Mouse (Mus musculus) stomach, embryonic 16.5 days (tissue): ENCODE results near the gene Pitpnm1. TPM values are rescaled to one million over a fixed set of nuclear protein-coding genes. Genes with fewer than 3 reads are reported as not detected.

Experiments
- ATAC-seq: fragments of 200-750 bp; cut with Nextera tagmentation; 2 replicates; pipeline ENCODE4 v1.8.0; 2017; ENCODE audit warnings: moderate number of reproducible peaks, moderate TSS enrichment; ENCODE audit not compliant: insufficient read depth, low FRiP score
- H3K27ac ChIP-seq: fragments of 300-500 bp; sonication (generic); 2 replicates; pipeline ENCODE4 v1.5.1; 2014; ENCODE audit warnings: low read length
- H3K27me3 ChIP-seq: fragments of 300-500 bp; sonication (generic); 2 replicates; pipeline ENCODE4 v1.6.1; 2014; ENCODE audit warnings: low read length, control low read depth, mixed read lengths; ENCODE audit not compliant: control insufficient read depth, insufficient read depth
- H3K36me3 ChIP-seq: fragments of 300-500 bp; sonication (generic); 2 replicates; pipeline ENCODE4 v1.6.1; 2014; ENCODE audit warnings: low read length; ENCODE audit not compliant: control insufficient read depth, insufficient read depth
- H3K4me1 ChIP-seq: fragments of 300-500 bp; sonication (generic); 2 replicates; pipeline ENCODE4 v1.6.1; 2014; ENCODE audit warnings: low read length, control low read depth, mixed read lengths; ENCODE audit not compliant: control insufficient read depth, insufficient read depth
- H3K4me2 ChIP-seq: fragments of 300-500 bp; sonication (generic); 2 replicates; pipeline ENCODE4 v1.6.1; 2014; ENCODE audit warnings: low read depth, low read length, mixed read lengths
- H3K4me3 ChIP-seq: fragments of 300-500 bp; sonication (generic); replicated peaks from 2 replicates; pipeline ENCODE4 v1.5.1; 2014; ENCODE audit warnings: mild to moderate bottlenecking, low read length
- H3K9ac ChIP-seq: fragments of 300-500 bp; sonication (generic); 2 replicates; pipeline ENCODE4 v1.6.1; 2014; ENCODE audit warnings: low read length
- H3K9me3 ChIP-seq: fragments of 300-500 bp; sonication (generic); replicated peaks from 2 replicates; pipeline ENCODE4 v1.6.1; 2016; ENCODE audit warnings: low read length, control low read depth; ENCODE audit not compliant: control insufficient read depth
- WGBS: fragments of 180-500 bp; shearing (Covaris S2); extraction: QIAGEN DNeasy Blood & Tissue Kit; methylation state at CpG from one replicate; pipeline ENCODE4 v1.1.7; 2014; 5-methylcytosine and 5-hydroxymethylcytosine counted together
- polyA plus RNA-seq: library from polyadenylated mRNA; unstranded; fragments of >200 nt; fragmentation: Nextera tagmentation; extraction: Ambion mirVana; gene quantifications from 2 replicates; pipeline ENCODE4 v1.2.1, GENCODE M21; 2015

Gene Pitpnm1
- polyA plus RNA-seq, 1 experiment from 2014 or later = 13.8 TPM

- Histone ChIP-seq H3K4me1 (peaks cover 15% of the 10 kb centered on the region), H3K4me3 (no peak overlapping the region), H3K36me3 (no peaks in the 10 kb centered on the region), H3K4me2 (no peak overlapping the region), H3K27me3 (no peaks in the 10 kb centered on the region), H3K9me3 (no peaks in the 10 kb centered on the region), H3K9ac (no peak overlapping the region), H3K27ac (0 out of 2 replicates have a peak overlapping the region, but pooled peaks have one; percentile 12)
- 77% methylated on average over 16 of the region's 16 CpGs for WGBS
- no peak for ATAC-seq
Observed at GRCm38 (mm10) chr19:4144550-4145498, 45.0 kb downstream of the Pitpnm1 start.

- Histone ChIP-seq H3K9me3 (no peaks in the 10 kb centered on the region), H3K4me2 (no peak overlapping the region), H3K36me3 (peaks cover 4% of the 10 kb centered on the region; the same call in 1 of the 2 replicates), H3K27me3 (no peaks in the 10 kb centered on the region), H3K4me3 (no peak overlapping the region), H3K27ac (no peak overlapping the region), H3K4me1 (peaks cover 15% of the 10 kb centered on the region), H3K9ac (no peak overlapping the region)
- 90% methylated on average over 5 of the region's 5 CpGs for WGBS
- ATAC-seq = no peak
Observed at GRCm38 (mm10) chr19:4145936-4146335, 46.1 kb downstream of the Pitpnm1 start.

- Histone ChIP-seq H3K36me3 (peaks cover 9% of the 10 kb centered on the region), H3K9me3 (no peaks in the 10 kb centered on the region), H3K27me3 (no peaks in the 10 kb centered on the region), H3K9ac (no peak overlapping the region), H3K27ac (no peak overlapping the region), H3K4me1 (peaks cover 15% of the 10 kb centered on the region), H3K4me3 (no peak overlapping the region), H3K4me2 (no peak overlapping the region)
- no peak for ATAC-seq
- WGBS = 66% methylated on average over 12 of the region's 12 CpGs
Observed at GRCm38 (mm10) chr19:4146366-4147021, 46.7 kb downstream of the Pitpnm1 start.

- 63% methylated on average over 3 of the region's 3 CpGs for WGBS
- Histone ChIP-seq H3K27ac (no peak overlapping the region), H3K9ac (no peak overlapping the region), H3K27me3 (no peaks in the 10 kb centered on the region), H3K36me3 (peaks cover 9% of the 10 kb centered on the region), H3K9me3 (no peaks in the 10 kb centered on the region), H3K4me1 (peaks cover 15% of the 10 kb centered on the region), H3K4me3 (no peak overlapping the region), H3K4me2 (no peak overlapping the region)
- no peak for ATAC-seq
Observed at GRCm38 (mm10) chr19:4147022-4147405, 47.2 kb downstream of the Pitpnm1 start.

- WGBS = 37% methylated on average over 9 of the region's 9 CpGs
- Histone ChIP-seq H3K4me1 (peaks cover 15% of the 10 kb centered on the region), H3K4me3 (peak overlapping the region; percentile 87), H3K27ac (0 out of 2 replicates have a peak overlapping the region, but pooled peaks have one; percentile 36), H3K36me3 (peaks cover 9% of the 10 kb centered on the region), H3K4me2 (peak overlapping the region; percentile 86), H3K9ac (peak overlapping the region; percentile 61), H3K9me3 (no peaks in the 10 kb centered on the region), H3K27me3 (no peaks in the 10 kb centered on the region)
- no peak; the same call in 1 of the 2 replicates for ATAC-seq
Observed at GRCm38 (mm10) chr19:4147782-4148490, 48.1 kb downstream of the Pitpnm1 start.

- H3K36me3 ChIP-seq = peaks cover 9% of the 10 kb centered on the region
- H3K9me3 ChIP-seq = no peaks in the 10 kb centered on the region
- ATAC-seq = peak; percentile 96
- WGBS = under 1% methylated on average over 33 of the region's 33 CpGs
- peak within 1 kb of the TSS; percentile 96 for H3K9ac ChIP-seq
- H3K27me3 ChIP-seq = no peaks in the 10 kb centered on the region
- peaks cover 15% of the 10 kb centered on the region for H3K4me1 ChIP-seq
- H3K4me3 ChIP-seq = peak within 1 kb of the TSS; percentile 87
- H3K27ac ChIP-seq = peak within 1 kb of the TSS; percentile 76
- H3K4me2 ChIP-seq = peak within 1 kb of the TSS; percentile 86
Observed at GRCm38 (mm10) chr19:4148491-4148806, 48.7 kb downstream of the Pitpnm1 start, which contains the start of gene Coro1b. Gene Coro1b, plus strand, starts transcription at chr19:4148619.

GRCm38 (mm10) chr19:4148819-4149218 lies 49.0 kb downstream of the Pitpnm1 start:
- H3K27me3 ChIP-seq = no peaks in the 10 kb centered on the region
- H3K4me2 ChIP-seq = peak overlapping the region; percentile 86
- peak overlapping the region; percentile 87 for H3K4me3 ChIP-seq
- H3K27ac ChIP-seq = peak overlapping the region; percentile 76
- no peak; the same call in 1 of the 2 replicates for ATAC-seq
- H3K36me3 ChIP-seq = peaks cover 9% of the 10 kb centered on the region
- H3K9me3 ChIP-seq = no peaks in the 10 kb centered on the region
- 2% methylated on average over 8 of the region's 8 CpGs for WGBS
- H3K9ac ChIP-seq = peak overlapping the region; percentile 96
- peaks cover 15% of the 10 kb centered on the region for H3K4me1 ChIP-seq

GRCm38 (mm10) chr19:4149283-4149682 lies 49.5 kb downstream of the Pitpnm1 start:
- peak overlapping the region; percentile 96 for H3K9ac ChIP-seq
- ATAC-seq = no peak
- H3K4me2 ChIP-seq = peak overlapping the region; percentile 86
- H3K4me3 ChIP-seq = peak overlapping the region; percentile 87
- WGBS = 82% methylated on average over 11 of the region's 11 CpGs
- H3K36me3 ChIP-seq = peaks cover 9% of the 10 kb centered on the region
- H3K27me3 ChIP-seq = no peaks in the 10 kb centered on the region
- H3K4me1 ChIP-seq = peaks cover 15% of the 10 kb centered on the region
- H3K9me3 ChIP-seq = no peaks in the 10 kb centered on the region
- H3K27ac ChIP-seq = peak overlapping the region; percentile 76
